Mouse (Mus musculus) hindbrain, embryonic 13.5 days (tissue): ENCODE measurements around the gene Cyct. TPM values are rescaled to one million over a fixed set of nuclear protein-coding genes. Genes with fewer than 3 reads are reported as not detected.

Source experiments
- ATAC-seq: fragments of 200-750 bp; cut with Nextera tagmentation; 2 replicates; pipeline ENCODE4 v1.8.0; 2017; ENCODE audit warnings: moderate TSS enrichment; ENCODE audit not compliant: low FRiP score
- H3K27ac ChIP-seq: fragments of 300-500 bp; sonication (generic); 2 replicates; pipeline ENCODE4 v1.5.1; 2015; ENCODE audit warnings: inconsistent platforms, mild to moderate bottlenecking, moderate library complexity
- H3K27me3 ChIP-seq: fragments of 300-500 bp; sonication (generic); 2 replicates; pipeline ENCODE4 v1.6.1; 2015; ENCODE audit warnings: mild to moderate bottlenecking, inconsistent platforms
- H3K36me3 ChIP-seq: fragments of 300-500 bp; sonication (generic); 2 replicates; pipeline ENCODE4 v1.6.1; 2015; ENCODE audit warnings: mild to moderate bottlenecking, inconsistent platforms
- H3K4me1 ChIP-seq: fragments of 300-500 bp; sonication (generic); replicated peaks from 2 replicates; pipeline ENCODE4 v1.6.1; 2015; ENCODE audit warnings: inconsistent platforms
- H3K4me2 ChIP-seq: fragments of 300-500 bp; sonication (generic); 2 replicates; pipeline ENCODE4 v1.6.1; 2015; ENCODE audit warnings: inconsistent platforms, mild to moderate bottlenecking, moderate library complexity
- H3K4me3 ChIP-seq: fragments of 300-500 bp; sonication (generic); 2 replicates; pipeline ENCODE4 v1.5.1; 2015; ENCODE audit warnings: mild to moderate bottlenecking, inconsistent platforms
- H3K9ac ChIP-seq: fragments of 300-500 bp; sonication (generic); 2 replicates; pipeline ENCODE4 v1.6.1; 2015; ENCODE audit warnings: mild to moderate bottlenecking, inconsistent platforms
- H3K9me3 ChIP-seq: fragments of 300-500 bp; sonication (generic); 2 replicates; pipeline ENCODE4 v1.6.1; 2016; ENCODE audit warnings: inconsistent platforms
- WGBS: fragments of 180-500 bp; shearing (Covaris S2); methylation state at CpG from one replicate; pipeline ENCODE4 v1.1.7; 2015; 5-methylcytosine and 5-hydroxymethylcytosine counted together
- polyA plus RNA-seq: library from polyadenylated mRNA; unstranded; fragments of >200 nt; fragmentation: Nextera tagmentation; extraction: Ambion mirVana; gene quantifications from 2 replicates; pipeline ENCODE4 v1.2.1, GENCODE M21; 2015

Gene Cyct
- polyA plus RNA-seq: not detected in 2 replicates

DNA sequence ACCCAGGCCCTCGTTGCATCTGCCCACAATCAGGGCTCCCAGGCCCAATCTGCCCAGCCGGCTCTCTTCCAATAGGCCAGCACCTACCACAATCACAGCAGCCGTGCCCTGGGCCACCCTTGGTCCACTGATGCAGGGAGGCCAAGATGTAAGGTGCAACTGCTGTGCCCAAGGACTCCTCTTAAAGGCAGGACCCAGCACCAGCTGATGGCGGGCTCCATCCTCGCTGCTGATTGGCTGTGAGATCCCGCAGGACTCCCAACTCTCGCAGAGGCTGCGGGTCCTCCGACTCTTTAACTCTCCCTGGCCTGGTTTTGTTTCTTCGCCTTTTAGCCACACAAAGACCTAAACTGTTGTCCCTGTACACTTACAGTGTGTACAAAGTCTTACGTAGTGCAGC is at the start of gene Cyct:
Gene Cyct, minus strand, starts transcription at position 225 of the 400 bp plus-strand sequence.
- no peaks in the 10 kb centered on the region for H3K4me1 ChIP-seq
- no peaks in the 10 kb centered on the region; the same call in 1 of the 2 replicates for H3K9me3 ChIP-seq
- H3K36me3 ChIP-seq: no peaks in the 10 kb centered on the region
- no peak within 1 kb of the TSS for H3K9ac ChIP-seq
- no peak within 1 kb of the TSS for H3K4me2 ChIP-seq
- no peak within 1 kb of the TSS for H3K27ac ChIP-seq
- H3K27me3 ChIP-seq: no peaks in the 10 kb centered on the region
- 88% methylated on average over 11 of the region's 11 CpGs for WGBS
- H3K4me3 ChIP-seq: no peak within 1 kb of the TSS
- no peak for ATAC-seq

DNA sequence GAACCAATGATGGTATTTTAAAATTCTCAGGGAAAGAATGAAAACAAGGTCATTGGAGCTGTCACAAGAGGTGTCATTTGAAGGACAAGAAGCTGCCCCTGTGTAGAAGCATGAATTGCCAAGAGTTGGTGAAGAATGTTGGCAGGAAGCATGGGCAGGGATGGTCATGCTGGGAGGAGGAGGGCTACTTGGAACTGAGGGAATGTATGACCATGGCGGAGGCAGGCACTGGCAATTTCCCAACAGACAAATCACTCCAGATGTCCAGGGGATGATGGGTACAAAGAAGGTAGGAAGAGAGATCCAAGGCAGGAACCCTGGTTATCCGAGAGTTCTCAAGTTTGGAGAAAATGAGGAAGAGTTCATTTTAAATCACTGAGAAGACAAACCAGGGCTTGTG is 49.7 kb upstream of the Cyct start:
- no peaks in the 10 kb centered on the region for H3K9me3 ChIP-seq
- no peak overlapping the region for H3K4me3 ChIP-seq
- H3K9ac ChIP-seq: no peak overlapping the region
- 90% methylated on average over 2 of the region's 2 CpGs for WGBS
- no peaks in the 10 kb centered on the region for H3K36me3 ChIP-seq
- H3K27ac ChIP-seq: no peak overlapping the region
- no peak for ATAC-seq
- peaks cover 11% of the 10 kb centered on the region for H3K4me1 ChIP-seq
- H3K27me3 ChIP-seq: no peaks in the 10 kb centered on the region
- no peak overlapping the region for H3K4me2 ChIP-seq

DNA sequence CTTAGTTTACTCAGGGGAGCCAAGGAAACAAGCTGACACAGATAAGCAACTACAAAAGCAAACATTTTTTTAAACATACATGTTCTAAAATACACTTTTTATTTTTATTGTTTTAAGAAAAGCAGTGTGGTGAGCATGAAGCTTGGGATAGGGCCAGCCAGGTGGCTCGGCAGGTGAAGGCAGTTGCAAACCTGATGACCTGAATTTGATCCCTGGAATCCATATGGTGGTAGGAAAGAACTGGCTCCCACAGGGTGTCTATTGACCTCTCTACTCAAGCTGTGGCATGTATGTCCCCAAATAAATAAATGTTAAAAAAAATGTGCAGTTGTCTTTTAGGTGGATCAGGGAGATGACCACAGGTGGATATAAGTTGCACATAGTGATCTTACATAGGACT is 49.3 kb upstream of the Cyct start:
- Histone ChIP-seq H3K9ac (no peak overlapping the region), H3K4me2 (no peak overlapping the region), H3K27me3 (no peaks in the 10 kb centered on the region), H3K4me1 (peaks cover 11% of the 10 kb centered on the region), H3K36me3 (no peaks in the 10 kb centered on the region), H3K4me3 (no peak overlapping the region), H3K27ac (no peak overlapping the region), H3K9me3 (no peaks in the 10 kb centered on the region)
- 94% methylated on average over 1 of the region's 1 CpGs for WGBS
- ATAC-seq: no peak

DNA sequence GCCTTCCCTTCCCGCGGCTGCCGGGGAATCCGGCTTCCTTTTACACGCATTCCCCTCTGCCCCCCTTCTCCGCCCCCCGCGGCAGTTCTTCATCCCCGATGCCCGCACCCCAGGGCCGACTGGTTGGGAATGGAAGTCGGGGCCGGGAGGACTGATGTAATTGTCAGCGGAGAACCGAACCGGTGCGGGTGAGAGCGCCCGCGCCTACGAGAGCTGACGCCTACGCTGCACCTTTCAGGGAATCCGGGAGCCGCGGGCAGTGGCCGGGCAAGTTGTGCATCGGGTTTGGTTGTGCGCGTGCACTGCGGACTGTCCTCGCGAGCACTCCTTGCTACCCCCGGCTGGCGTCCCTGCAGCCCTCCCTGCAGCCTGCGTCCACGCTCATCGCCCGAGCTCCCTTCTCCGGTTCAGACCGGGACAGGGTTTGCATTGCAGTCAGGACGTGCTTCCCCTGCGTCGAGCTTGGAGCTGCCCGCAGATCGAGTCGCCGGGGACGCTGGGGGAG is 46.7 kb upstream of the Cyct start:
- peaks cover 11% of the 10 kb centered on the region for H3K4me1 ChIP-seq
- no peaks in the 10 kb centered on the region for H3K36me3 ChIP-seq
- H3K4me2 ChIP-seq: peak overlapping the region; percentile 79
- peak; percentile 71 for ATAC-seq
- peak overlapping the region; percentile 95 for H3K9ac ChIP-seq
- peaks cover 12% of the 10 kb centered on the region; the same call in 1 of the 2 replicates for H3K27me3 ChIP-seq
- no peaks in the 10 kb centered on the region for H3K9me3 ChIP-seq
- H3K4me3 ChIP-seq: peak overlapping the region; percentile 89
- under 1% methylated on average over 48 of the region's 49 CpGs for WGBS
- peak overlapping the region; percentile 94 for H3K27ac ChIP-seq

DNA sequence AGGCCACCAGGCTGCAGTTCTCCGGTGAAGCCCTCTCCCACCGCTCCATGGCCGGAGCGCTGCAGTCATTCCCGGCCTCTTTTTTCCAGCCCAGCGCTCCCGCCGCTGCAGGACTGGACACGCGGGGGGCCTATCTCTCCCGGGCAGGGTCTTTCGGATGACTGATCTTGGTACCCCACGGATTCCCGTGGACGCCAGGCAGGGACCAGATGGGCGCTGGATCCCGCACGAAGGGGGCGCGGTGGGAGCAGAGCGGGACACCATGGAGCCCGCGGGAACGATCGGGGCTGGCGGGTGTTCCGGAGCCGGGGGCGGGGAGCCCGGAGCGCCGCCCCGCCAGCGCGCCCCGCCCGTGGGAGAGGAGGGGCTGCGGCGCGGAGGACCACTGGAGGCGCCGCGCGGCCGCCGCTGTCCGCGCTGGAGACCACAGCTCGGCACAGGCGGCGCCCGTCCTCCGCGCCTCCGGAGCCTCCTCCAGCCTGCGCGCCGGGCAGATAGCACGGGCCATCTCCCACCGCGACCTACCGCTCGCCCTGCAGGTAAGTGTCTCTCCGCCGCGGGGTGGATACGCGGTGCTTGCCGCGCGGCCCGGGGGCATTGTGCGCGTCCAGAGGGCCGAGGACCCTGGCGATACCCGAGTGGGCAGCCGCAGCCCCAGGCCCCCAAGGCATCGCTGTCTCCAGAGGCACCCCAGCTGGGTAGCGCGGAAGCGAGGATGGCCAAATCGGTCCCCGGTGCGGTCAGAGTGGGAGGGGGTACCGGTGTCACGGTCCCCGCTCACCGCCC is 46.1 kb upstream of the Cyct start, which contains the start of gene Osbpl6:
Gene Osbpl6, plus strand, starts transcription at position 358 of the 786 bp plus-strand sequence.
- no peaks in the 10 kb centered on the region for H3K9me3 ChIP-seq
- peak within 1 kb of the TSS; percentile 89 for H3K4me3 ChIP-seq
- peak; percentile 95 for ATAC-seq
- peaks cover 12% of the 10 kb centered on the region; the same call in 1 of the 2 replicates for H3K27me3 ChIP-seq
- H3K9ac ChIP-seq: peak within 1 kb of the TSS; percentile 95
- peak within 1 kb of the TSS; percentile 94 for H3K27ac ChIP-seq
- WGBS: under 1% methylated on average over 68 of the region's 89 CpGs
- no peaks in the 10 kb centered on the region for H3K36me3 ChIP-seq
- H3K4me1 ChIP-seq: peaks cover 11% of the 10 kb centered on the region
- H3K4me2 ChIP-seq: peak within 1 kb of the TSS; percentile 79

DNA sequence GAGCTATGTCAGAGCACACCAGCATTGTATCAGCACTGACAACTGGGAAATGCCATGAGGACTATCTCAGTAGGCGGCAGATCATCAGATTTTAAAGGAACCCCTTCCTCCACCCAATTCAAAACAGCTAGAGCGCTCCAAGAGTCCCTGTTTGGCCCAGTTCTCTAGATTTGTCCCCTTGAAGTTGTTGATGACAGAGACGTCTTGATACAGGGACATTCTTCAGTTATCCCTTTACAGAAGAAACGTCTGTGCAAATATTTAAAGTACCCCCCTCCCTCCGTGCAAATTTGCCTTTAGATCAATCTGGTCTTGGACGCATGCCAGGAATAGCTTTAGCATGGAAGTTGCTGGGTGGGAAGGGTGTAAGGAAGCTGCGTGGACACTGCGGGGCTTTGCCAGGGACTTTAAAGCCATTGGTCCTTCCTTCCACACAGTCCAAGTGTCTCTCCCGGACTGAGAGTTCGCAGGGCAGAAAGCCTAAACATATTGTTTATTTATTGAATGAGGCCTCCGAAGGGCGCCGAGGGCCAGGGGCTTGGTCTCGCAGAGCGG is 45.4 kb upstream of the Cyct start:
- H3K4me3 ChIP-seq: peak overlapping the region; percentile 89
- H3K4me1 ChIP-seq: peaks cover 11% of the 10 kb centered on the region
- WGBS: 1% methylated on average over 15 of the region's 15 CpGs
- peak overlapping the region; percentile 94 for H3K27ac ChIP-seq
- peak overlapping the region; percentile 95 for H3K9ac ChIP-seq
- H3K4me2 ChIP-seq: peak overlapping the region; percentile 79
- no peaks in the 10 kb centered on the region for H3K36me3 ChIP-seq
- H3K27me3 ChIP-seq: peaks cover 12% of the 10 kb centered on the region; the same call in 1 of the 2 replicates
- no peaks in the 10 kb centered on the region for H3K9me3 ChIP-seq
- ATAC-seq: peak; percentile 71

DNA sequence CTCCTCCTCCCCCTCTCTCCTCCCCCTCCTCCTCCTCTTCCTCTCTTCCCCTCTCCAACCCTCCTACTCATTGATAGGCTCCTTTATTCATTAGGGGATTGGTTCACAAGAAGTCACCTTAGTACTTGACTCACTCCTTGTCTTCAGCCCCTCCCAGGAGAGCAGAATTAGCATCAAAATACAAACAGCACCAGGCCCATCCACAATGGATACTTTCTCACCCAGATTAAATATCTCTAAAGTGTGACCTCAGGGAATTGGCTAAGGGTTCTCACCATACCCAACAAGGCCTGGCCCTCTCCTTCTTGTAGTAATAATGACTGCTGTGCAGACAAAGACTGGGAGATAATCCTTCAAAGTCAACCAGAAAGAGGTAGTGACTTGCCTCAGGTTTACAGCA is 39.9 kb upstream of the Cyct start:
- no peak overlapping the region for H3K9ac ChIP-seq
- H3K27ac ChIP-seq: no peak overlapping the region
- H3K9me3 ChIP-seq: no peaks in the 10 kb centered on the region
- peaks cover 1% of the 10 kb centered on the region for H3K4me1 ChIP-seq
- ATAC-seq: no peak
- H3K4me2 ChIP-seq: no peak overlapping the region
- H3K36me3 ChIP-seq: no peaks in the 10 kb centered on the region
- peaks cover 12% of the 10 kb centered on the region; the same call in 1 of the 2 replicates for H3K27me3 ChIP-seq
- no peak overlapping the region for H3K4me3 ChIP-seq

DNA sequence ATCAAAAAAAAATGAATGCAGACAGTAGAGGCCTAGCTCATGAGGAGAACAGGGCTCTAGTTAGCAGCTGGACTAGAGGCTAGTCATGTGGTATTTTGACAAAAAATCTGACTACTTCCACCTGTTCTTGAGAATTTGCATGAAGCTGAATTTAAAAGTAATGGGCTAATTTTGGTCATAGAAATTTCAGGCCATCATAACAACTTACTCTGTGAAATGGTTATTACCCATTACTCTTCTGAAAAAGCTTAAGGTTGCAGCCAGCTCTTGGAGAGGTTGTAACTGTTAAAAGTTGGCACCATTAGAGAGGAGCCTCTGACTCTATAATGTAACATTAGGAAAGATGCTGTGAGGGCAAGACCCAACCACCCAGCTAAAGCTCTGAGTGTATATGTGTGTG is 26.3 kb upstream of the Cyct start:
- H3K27me3 ChIP-seq: no peaks in the 10 kb centered on the region
- no peak overlapping the region for H3K27ac ChIP-seq
- H3K9ac ChIP-seq: no peak overlapping the region
- no peaks in the 10 kb centered on the region for H3K9me3 ChIP-seq
- peaks cover 40% of the 10 kb centered on the region for H3K36me3 ChIP-seq
- no peaks in the 10 kb centered on the region for H3K4me1 ChIP-seq
- H3K4me2 ChIP-seq: no peak overlapping the region
- H3K4me3 ChIP-seq: no peak overlapping the region
- ATAC-seq: no peak

DNA sequence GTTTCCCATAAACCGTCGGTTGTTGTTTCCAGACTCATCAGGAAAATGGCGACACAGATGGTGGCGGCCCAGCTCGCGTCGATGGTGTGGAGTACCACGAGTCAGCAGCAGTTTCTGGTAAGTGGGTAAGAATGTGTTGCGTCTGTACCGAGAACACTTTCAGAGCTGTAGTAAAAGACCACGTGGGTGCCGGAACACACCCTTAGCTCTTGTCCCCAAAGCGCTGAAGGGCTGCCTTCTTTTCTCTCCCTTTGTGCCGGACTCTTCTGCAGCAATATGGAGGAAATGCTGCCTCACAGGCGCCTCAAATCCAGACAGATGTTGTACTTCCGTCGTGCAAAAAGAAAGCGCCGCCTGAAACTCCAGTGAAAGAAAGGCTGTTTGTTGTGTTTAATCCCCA is 18.4 kb upstream of the Cyct start:
- no peaks in the 10 kb centered on the region for H3K4me1 ChIP-seq
- H3K9ac ChIP-seq: no peak overlapping the region
- no peaks in the 10 kb centered on the region for H3K9me3 ChIP-seq
- no peak overlapping the region for H3K27ac ChIP-seq
- H3K4me3 ChIP-seq: no peak overlapping the region
- H3K4me2 ChIP-seq: no peak overlapping the region
- H3K36me3 ChIP-seq: peaks cover 84% of the 10 kb centered on the region
- 96% methylated on average over 19 of the region's 19 CpGs for WGBS
- no peak for ATAC-seq
- H3K27me3 ChIP-seq: no peaks in the 10 kb centered on the region

DNA sequence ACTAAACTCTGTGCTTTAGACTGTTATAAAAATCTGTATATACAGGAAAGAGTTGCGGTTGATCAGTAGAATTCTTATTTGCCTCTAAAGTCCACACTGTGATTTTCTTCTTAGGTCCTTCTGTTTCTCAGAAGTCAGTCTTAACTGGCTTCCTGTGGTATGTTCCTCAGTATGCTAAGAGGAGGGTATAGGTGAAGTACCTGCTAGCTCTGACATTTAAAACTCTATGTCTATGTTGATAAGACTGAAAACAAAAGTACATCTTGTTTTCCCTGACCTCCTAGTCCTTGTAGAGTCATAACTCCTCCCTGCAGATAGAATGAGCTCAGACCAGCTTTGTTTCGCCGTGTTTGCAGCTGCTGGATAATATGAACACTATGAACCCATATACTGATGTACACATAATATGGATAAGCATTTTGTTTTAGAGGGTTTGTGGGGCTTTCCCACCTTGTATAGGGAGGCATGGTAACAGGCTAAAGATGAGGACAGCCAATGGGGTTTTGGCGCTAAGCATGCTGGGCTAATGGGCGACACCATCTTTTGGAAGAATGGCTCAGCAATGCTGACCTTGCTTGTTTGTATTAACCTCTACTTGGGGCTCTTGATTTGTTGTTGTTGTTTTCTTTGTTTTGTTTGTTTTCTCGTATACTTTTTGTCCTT is 14.4 kb upstream of the Cyct start:
- Histone ChIP-seq H3K27me3 (no peaks in the 10 kb centered on the region), H3K4me2 (no peak overlapping the region), H3K27ac (no peak overlapping the region), H3K9me3 (no peaks in the 10 kb centered on the region), H3K36me3 (peaks cover 66% of the 10 kb centered on the region), H3K4me1 (peaks cover 14% of the 10 kb centered on the region), H3K9ac (no peak overlapping the region), H3K4me3 (no peak overlapping the region)
- WGBS: 95% methylated on average over 6 of the region's 6 CpGs
- ATAC-seq: no peak

DNA sequence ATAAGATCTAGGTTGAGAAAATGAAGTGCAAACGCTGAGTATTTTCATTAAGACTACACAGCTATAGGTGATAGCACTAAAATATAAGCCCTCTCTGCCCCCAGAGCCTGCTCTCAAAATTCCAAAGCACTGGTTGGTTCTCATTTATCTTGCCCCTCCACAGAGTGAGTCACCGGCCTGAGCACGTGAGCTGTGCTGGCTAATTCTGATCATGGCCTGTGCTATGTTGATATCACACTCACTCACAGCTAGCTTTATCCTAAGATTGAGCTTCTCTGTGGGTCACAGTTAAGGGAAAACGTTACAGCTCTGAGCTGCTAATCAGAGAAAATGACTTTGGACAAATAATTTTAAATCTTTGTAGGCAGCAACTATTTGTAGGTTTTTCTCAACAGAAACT is 12.0 kb upstream of the Cyct start:
- Histone ChIP-seq H3K9ac (no peak overlapping the region), H3K9me3 (no peaks in the 10 kb centered on the region), H3K4me2 (no peak overlapping the region), H3K4me1 (peaks cover 18% of the 10 kb centered on the region), H3K4me3 (no peak overlapping the region), H3K27ac (no peak overlapping the region), H3K27me3 (no peaks in the 10 kb centered on the region), H3K36me3 (peaks cover 46% of the 10 kb centered on the region)
- no peak for ATAC-seq
- 91% methylated on average over 4 of the region's 4 CpGs for WGBS

DNA sequence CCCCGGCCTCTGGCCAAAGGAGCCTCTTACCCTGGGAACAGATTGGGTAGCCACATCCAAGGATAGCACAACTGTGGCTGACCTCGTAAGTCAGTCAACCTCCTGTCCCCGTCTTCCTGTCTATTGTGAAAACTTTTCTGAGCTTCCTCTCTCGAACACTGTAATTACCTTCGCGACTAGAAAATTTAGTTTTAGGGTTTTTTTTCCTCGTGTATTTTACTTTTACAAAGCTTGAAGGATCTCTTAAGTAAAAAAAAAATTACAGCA is 10.3 kb upstream of the Cyct start:
- peak overlapping the region; percentile 83; the same call in 1 of the 2 replicates for H3K27ac ChIP-seq
- peaks cover 35% of the 10 kb centered on the region for H3K36me3 ChIP-seq
- no peaks in the 10 kb centered on the region for H3K27me3 ChIP-seq
- 5% methylated on average over 7 of the region's 7 CpGs for WGBS
- peak overlapping the region; percentile 98 for H3K4me2 ChIP-seq
- peak overlapping the region; percentile 98 for H3K4me3 ChIP-seq
- peak overlapping the region; percentile 94 for H3K9ac ChIP-seq
- ATAC-seq: no peak
- no peaks in the 10 kb centered on the region for H3K9me3 ChIP-seq
- peaks cover 18% of the 10 kb centered on the region for H3K4me1 ChIP-seq
